Mouse (Mus musculus) layer of hippocampus, adult 9-10 months (tissue): ENCODE measurements around the gene St8sia1.
A peak's percentile ranks its signal among the peaks of the same experiment; 100 is the strongest.

Experiments used
- DNase-seq: peaks from one replicate; pipeline ENCODE4 v3.0.0; 2022; ENCODE audit warnings: low spot score

The St8sia1 gene

GRCm38 (mm10) chr6:142789736-142790135 is 174.5 kb downstream of the St8sia1 start:
- no peak for DNase-seq

- no peak for DNase-seq
Measured at GRCm38 (mm10) chr6:142788042-142788987, 175.9 kb downstream of the St8sia1 start.

- DNase-seq = no peak
Measured at GRCm38 (mm10) chr6:142786106-142786505, 178.1 kb downstream of the St8sia1 start.

DNA sequence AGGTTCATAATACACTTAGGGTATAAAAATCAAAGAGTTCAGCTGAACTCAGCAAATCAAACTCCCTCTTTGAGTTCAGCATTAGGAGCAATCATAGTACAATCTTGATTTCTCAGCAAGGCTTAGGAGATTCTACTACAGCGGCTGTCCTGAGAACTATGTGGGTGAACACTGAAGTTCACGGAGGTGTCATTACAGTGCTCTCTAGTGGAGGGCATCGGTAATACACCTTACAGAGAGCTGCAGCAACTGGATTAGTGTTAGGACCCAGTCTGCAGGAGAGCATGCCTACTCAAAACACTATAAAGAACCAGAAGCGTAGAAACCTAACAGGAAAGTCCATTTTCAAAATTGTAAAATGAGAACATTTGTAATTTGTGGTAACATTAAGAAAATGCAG is 178.9 kb downstream of the St8sia1 start:
- no peak for DNase-seq

DNA sequence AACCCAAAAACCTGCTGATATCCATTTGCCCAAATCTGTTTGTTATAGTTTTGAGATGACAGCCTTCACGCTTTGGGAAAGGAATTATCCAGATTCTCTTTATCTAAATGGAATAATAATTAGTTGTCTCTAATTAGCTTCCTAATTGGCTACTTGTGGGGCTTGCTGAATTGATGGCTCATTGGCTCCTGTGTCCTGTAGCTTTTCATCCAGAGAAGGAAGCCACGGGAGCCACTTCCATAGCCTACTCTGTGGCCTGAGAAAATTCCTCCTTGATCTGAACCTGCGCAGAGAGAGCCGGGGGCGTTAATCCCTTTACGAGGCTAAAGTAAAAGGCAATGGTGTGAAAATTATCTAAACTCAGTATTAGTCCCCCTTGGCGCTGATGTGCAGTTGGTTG is 183.0 kb downstream of the St8sia1 start:
- DNase-seq = no peak

DNA sequence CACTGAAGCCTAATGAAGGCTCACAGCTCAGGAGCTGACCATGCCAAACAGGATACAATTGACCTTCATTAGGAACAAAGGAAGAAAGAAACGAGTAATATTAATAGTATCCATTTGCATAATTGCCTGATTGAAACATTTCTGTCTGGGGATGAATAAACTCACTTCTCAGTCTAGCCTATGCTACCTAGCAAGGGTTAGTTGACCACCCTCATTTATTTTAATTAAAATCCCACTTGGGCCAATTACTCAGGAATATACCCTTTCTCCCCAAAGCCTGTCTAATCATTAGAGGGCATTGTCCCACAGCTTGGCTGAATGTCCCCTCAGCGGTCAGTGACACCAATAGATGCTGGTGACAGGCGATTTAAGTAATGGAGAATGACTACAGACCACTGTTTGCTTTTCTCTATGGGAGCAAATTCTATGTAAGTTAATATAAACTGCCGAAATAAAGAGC is 183.6 kb downstream of the St8sia1 start:
- DNase-seq = no peak

DNA sequence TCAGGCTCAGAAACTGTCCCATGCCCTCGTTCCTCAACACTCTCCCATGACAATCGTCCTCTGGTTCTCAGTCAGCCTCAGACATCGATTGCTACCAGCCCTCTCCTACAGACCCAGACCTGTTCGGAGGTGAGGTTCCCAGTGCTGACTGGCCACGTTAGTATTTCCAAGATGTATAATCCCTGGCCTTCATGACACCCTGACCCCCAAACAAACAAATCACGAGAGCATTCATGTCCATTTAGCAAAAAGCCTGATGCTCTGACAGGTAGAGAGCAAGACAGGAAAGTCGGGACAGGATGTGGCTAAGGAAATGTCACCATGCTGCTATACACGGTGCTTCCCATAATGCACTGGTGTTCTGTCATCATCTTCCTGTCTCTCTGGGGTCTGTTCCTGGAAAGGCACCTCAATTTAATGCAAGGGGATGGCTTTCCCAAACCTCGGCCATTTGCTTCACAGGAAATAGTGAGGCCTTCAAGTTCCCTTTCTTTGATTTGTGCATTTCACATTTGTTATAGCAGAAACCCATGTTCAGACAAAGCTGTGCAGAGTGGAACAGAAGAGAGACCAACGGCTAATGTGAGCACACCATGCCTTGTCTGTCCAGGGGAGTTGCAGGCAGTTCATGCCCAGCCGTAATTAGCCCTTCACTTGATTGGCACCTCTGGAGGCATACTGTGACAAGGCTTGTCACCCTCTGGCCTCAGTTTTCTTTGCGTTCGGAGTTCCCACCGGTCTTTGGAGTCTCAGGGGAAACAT is 184.3 kb downstream of the St8sia1 start:
- DNase-seq = no peak

GRCm38 (mm10) chr6:142779045-142779811 is 185.0 kb downstream of the St8sia1 start:
- DNase-seq = peak; percentile 69

GRCm38 (mm10) chr6:142776935-142777334 is 187.3 kb downstream of the St8sia1 start:
- DNase-seq = no peak

DNA sequence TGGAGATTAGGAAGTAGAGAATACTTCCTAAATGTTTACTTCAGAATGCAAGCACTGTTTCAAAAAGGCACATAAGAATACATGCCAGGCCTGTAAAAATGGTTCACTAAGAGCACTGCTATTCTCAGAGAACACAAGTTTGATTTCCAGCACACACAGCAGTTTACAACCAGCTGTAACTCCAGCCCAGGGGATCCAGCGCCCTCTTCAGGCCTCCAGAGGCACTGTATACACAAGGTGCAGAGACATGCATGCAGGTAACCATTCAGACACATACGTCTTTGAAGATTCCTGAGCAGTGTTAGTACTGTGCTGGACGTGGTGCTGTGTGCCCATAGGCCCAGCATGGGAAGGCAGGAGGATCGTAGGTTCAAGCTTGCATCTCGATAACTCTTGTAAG is 190.7 kb downstream of the St8sia1 start:
- DNase-seq = no peak

DNA sequence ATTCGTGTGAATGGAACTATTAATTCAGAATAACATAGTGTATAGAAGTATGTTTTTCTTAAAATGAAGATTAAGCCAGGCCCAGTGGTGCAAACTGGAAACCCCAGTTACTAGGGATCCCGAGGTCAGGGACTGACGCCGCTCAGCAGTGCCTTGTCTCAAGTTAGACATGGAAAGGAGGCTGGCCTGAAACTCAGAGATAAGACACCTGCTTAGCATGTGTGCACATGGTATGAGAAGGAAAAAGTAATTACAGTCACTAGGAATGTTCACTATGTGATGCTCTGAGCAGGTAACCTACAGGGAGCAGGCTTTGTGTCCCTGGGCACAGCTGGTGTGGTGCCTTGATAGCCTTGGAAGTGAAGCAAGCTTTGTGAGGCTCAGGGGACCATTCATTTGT is 192.6 kb downstream of the St8sia1 start:
- DNase-seq = no peak
